1 mouse cellular context compared by ENCODE assay signal in genomic region chr11:116616438-116617118, GRCm38 (mm10).
TF ChIP-seq lines count a peak whose summit lies in the region.

No protein-coding gene starts in this region.

TF ChIP-seq in CH12.LX, 34 proteins besides CTCF, POLR2A, EP300 and RAD21:
- TF ChIP-seq ELF1 (IDR thresholded peaks at IDR 0.05; ENCODE audit: low read depth, low read length), result no peak
- TF ChIP-seq ETS1 (conservative IDR thresholded peaks at IDR 0.05; ENCODE audit: low read depth, low read length), result peak; percentile 54
- TF ChIP-seq MYC (IDR thresholded peaks at IDR 0.05; ENCODE audit: low read depth, low read length), result no peak
- TF ChIP-seq HCFC1 (IDR thresholded peaks at IDR 0.05; ENCODE audit: low read depth, low read length), result no peak
- TF ChIP-seq BHLHE40 (IDR thresholded peaks at IDR 0.05; ENCODE audit: low read depth, low read length), result 0 out of 2 replicates have a peak, but pooled peaks have one; percentile 28
- TF ChIP-seq JUND (conservative IDR thresholded peaks at IDR 0.05; ENCODE audit: low read depth, low read length), result no peak
- TF ChIP-seq MAX (IDR thresholded peaks at IDR 0.05; ENCODE audit: low read length), result peak; percentile 52; the same call in 1 of the 2 replicates
- no peak for TF ChIP-seq POLR2AphosphoS2 (IDR thresholded peaks at IDR 0.05; ENCODE audit: low read depth, low read length)
- TF ChIP-seq MAZ (IDR thresholded peaks at IDR 0.05; ENCODE audit: low read depth, low read length), result 0 out of 2 replicates have a peak, but pooled peaks have one; percentile 54
- no peak for TF ChIP-seq USF1 (IDR thresholded peaks at IDR 0.05; ENCODE audit: low read depth, low read length)
- peak; percentile 68 for TF ChIP-seq IRF4 (IDR thresholded peaks at IDR 0.05; ENCODE audit: low read depth, low read length)
- TF ChIP-seq MAFK (IDR thresholded peaks at IDR 0.05; ENCODE audit: insufficient replicate concordance, low read length), result peak; percentile 72; the same call in 1 of the 2 replicates
- TF ChIP-seq TCF12 (IDR thresholded peaks at IDR 0.05; ENCODE audit: low read depth, low read length), result peak; percentile 50; the same call in 1 of the 2 replicates
- TF ChIP-seq KAT2A (IDR thresholded peaks at IDR 0.05; ENCODE audit: insufficient replicate concordance, low read length), result no peak
